Mouse (Mus musculus) forebrain, embryonic 14.5 days (tissue): ENCODE results near the gene Ccnf. TPM values are rescaled to one million over a fixed set of nuclear protein-coding genes. Genes with fewer than 3 reads are reported as not detected.

Experiments
- ATAC-seq: fragments of 200-750 bp; cut with Nextera tagmentation; 2 replicates; pipeline ENCODE4 v1.8.0; 2017; ENCODE audit warnings: mild to moderate bottlenecking, moderate library complexity
- DNase-seq: peaks from one replicate; pipeline ENCODE4 v3.0.0-alpha.2; 2015; ENCODE audit warnings: low spot score
- H3K27ac ChIP-seq: fragments of 300-500 bp; sonication (generic); 2 replicates; pipeline ENCODE4 v1.5.1; 2014; ENCODE audit warnings: low read depth, mild to moderate bottlenecking, control low read depth, low read length, moderate library complexity
- H3K27me3 ChIP-seq: fragments of 300-500 bp; sonication (generic); replicated peaks from 2 replicates; pipeline ENCODE4 v1.6.1; 2014; ENCODE audit warnings: low read length, control low read depth, mixed read lengths; ENCODE audit not compliant: control insufficient read depth, insufficient read depth
- H3K36me3 ChIP-seq: fragments of 300-500 bp; sonication (generic); 2 replicates; pipeline ENCODE4 v1.6.1; 2014; ENCODE audit warnings: low read length, control low read depth; ENCODE audit not compliant: control insufficient read depth, insufficient read depth
- H3K4me1 ChIP-seq: fragments of 300-500 bp; sonication (generic); 2 replicates; pipeline ENCODE4 v1.6.1; 2014; ENCODE audit warnings: antibody characterized with exemption, low read length, control low read depth; ENCODE audit not compliant: control insufficient read depth, insufficient read depth
- H3K4me2 ChIP-seq: fragments of 300-500 bp; sonication (generic); 2 replicates; pipeline ENCODE4 v1.6.1; 2014; ENCODE audit warnings: mild to moderate bottlenecking, control low read depth, low read length
- H3K4me3 ChIP-seq: fragments of 300-500 bp; sonication (generic); 2 replicates; pipeline ENCODE4 v1.5.1; 2014; ENCODE audit warnings: low read depth, low read length, control low read depth
- H3K9ac ChIP-seq: fragments of 300-500 bp; sonication (generic); 2 replicates; pipeline ENCODE4 v1.6.1; 2014; ENCODE audit warnings: mild to moderate bottlenecking, low read length, control low read depth, moderate library complexity
- H3K9me3 ChIP-seq: fragments of 300-500 bp; sonication (generic); replicated peaks from 2 replicates; pipeline ENCODE4 v1.6.1; 2016; ENCODE audit warnings: low read length, control low read depth, mixed read lengths; ENCODE audit not compliant: control insufficient read depth
- WGBS: fragments of 180-500 bp; shearing (Covaris S2); extraction: QIAGEN DNeasy Blood & Tissue Kit; methylation state at CpG from one replicate; pipeline ENCODE4 v1.1.7; 2014; 5-methylcytosine and 5-hydroxymethylcytosine counted together
- polyA plus RNA-seq: library from polyadenylated mRNA; unstranded; fragments of >200 nt; fragmentation: Nextera tagmentation; extraction: Ambion mirVana; gene quantifications from 2 replicates; pipeline ENCODE4 v1.2.1, GENCODE M21; 2014

Ccnf gene
- 31.8 and 34.3 TPM in 2 replicates for polyA plus RNA-seq

GRCm38 (mm10) chr17:24251320-24252069 lies at the start of gene Ccnf:
TSS of gene Ccnf (minus strand) at chr17:24251484.
- H3K36me3 ChIP-seq = peaks cover 21% of the 10 kb centered on the region
- peak within 1 kb of the TSS; percentile 64 for H3K4me2 ChIP-seq
- H3K4me3 ChIP-seq = peak within 1 kb of the TSS; percentile 76
- under 1% methylated on average over 48 of the region's 48 CpGs for WGBS
- H3K4me1 ChIP-seq = peaks cover 6% of the 10 kb centered on the region; the same call in 1 of the 2 replicates
- ATAC-seq (peak; percentile 100), DNase-seq (peak; percentile 99)
- H3K9me3 ChIP-seq = no peaks in the 10 kb centered on the region
- peak within 1 kb of the TSS; percentile 82 for H3K9ac ChIP-seq
- no peaks in the 10 kb centered on the region for H3K27me3 ChIP-seq
- peak within 1 kb of the TSS; percentile 70 for H3K27ac ChIP-seq

GRCm38 (mm10) chr17:24300651-24301050 lies 49.4 kb upstream of the Ccnf start:
- H3K9ac ChIP-seq = no peak overlapping the region
- DNase-seq = no peak
- no peaks in the 10 kb centered on the region for H3K36me3 ChIP-seq
- 85% methylated on average over 4 of the region's 4 CpGs for WGBS
- ATAC-seq = no peak
- H3K4me2 ChIP-seq = no peak overlapping the region
- no peaks in the 10 kb centered on the region for H3K9me3 ChIP-seq
- H3K27ac ChIP-seq = no peak overlapping the region
- H3K27me3 ChIP-seq = no peaks in the 10 kb centered on the region
- no peak overlapping the region for H3K4me3 ChIP-seq
- no peaks in the 10 kb centered on the region for H3K4me1 ChIP-seq

GRCm38 (mm10) chr17:24289338-24289737 lies 38.1 kb upstream of the Ccnf start:
- Histone ChIP-seq H3K4me2 (no peak overlapping the region), H3K9ac (no peak overlapping the region), H3K27ac (no peak overlapping the region), H3K9me3 (no peaks in the 10 kb centered on the region), H3K4me1 (no peaks in the 10 kb centered on the region), H3K27me3 (no peaks in the 10 kb centered on the region), H3K36me3 (no peaks in the 10 kb centered on the region), H3K4me3 (no peak overlapping the region)
- ATAC-seq = no peak
- DNase-seq = no peak
- WGBS = 85% methylated on average over 5 of the region's 5 CpGs

- Histone ChIP-seq H3K4me3 (no peak overlapping the region), H3K27ac (no peak overlapping the region), H3K36me3 (no peaks in the 10 kb centered on the region), H3K9ac (no peak overlapping the region), H3K4me2 (no peak overlapping the region), H3K27me3 (no peaks in the 10 kb centered on the region), H3K4me1 (no peaks in the 10 kb centered on the region), H3K9me3 (no peaks in the 10 kb centered on the region)
- 87% methylated on average over 9 of the region's 9 CpGs for WGBS
- no peak for DNase-seq
- ATAC-seq = no peak
These were observed 37.2 kb upstream of the Ccnf start for GRCm38 (mm10) chr17:24288477-24288876.

- Histone ChIP-seq H3K36me3 (no peaks in the 10 kb centered on the region), H3K27ac (no peak overlapping the region), H3K4me2 (no peak overlapping the region), H3K9me3 (no peaks in the 10 kb centered on the region), H3K9ac (no peak overlapping the region), H3K4me3 (no peak overlapping the region), H3K27me3 (no peaks in the 10 kb centered on the region), H3K4me1 (no peaks in the 10 kb centered on the region)
- DNase-seq (no peak), ATAC-seq (no peak)
- WGBS = 75% methylated on average over 3 of the region's 3 CpGs
These were observed 34.4 kb upstream of the Ccnf start for GRCm38 (mm10) chr17:24285680-24286079.

- H3K4me1 ChIP-seq = no peaks in the 10 kb centered on the region
- no peak overlapping the region for H3K9ac ChIP-seq
- H3K4me2 ChIP-seq = no peak overlapping the region
- DNase-seq = no peak
- no peak overlapping the region for H3K27ac ChIP-seq
- no peak overlapping the region for H3K4me3 ChIP-seq
- no peaks in the 10 kb centered on the region for H3K9me3 ChIP-seq
- no peak for ATAC-seq
- H3K27me3 ChIP-seq = no peaks in the 10 kb centered on the region
- WGBS = 75% methylated on average over 9 of the region's 9 CpGs
- H3K36me3 ChIP-seq = no peaks in the 10 kb centered on the region
These were observed 32.1 kb upstream of the Ccnf start for GRCm38 (mm10) chr17:24283266-24283818.

GRCm38 (mm10) chr17:24282637-24283036 lies 31.4 kb upstream of the Ccnf start:
- no peaks in the 10 kb centered on the region for H3K9me3 ChIP-seq
- no peak overlapping the region for H3K4me3 ChIP-seq
- ATAC-seq = no peak
- H3K9ac ChIP-seq = no peak overlapping the region
- no peak overlapping the region for H3K27ac ChIP-seq
- H3K4me1 ChIP-seq = no peaks in the 10 kb centered on the region
- no peaks in the 10 kb centered on the region for H3K36me3 ChIP-seq
- H3K27me3 ChIP-seq = no peaks in the 10 kb centered on the region
- no peak overlapping the region for H3K4me2 ChIP-seq
- DNase-seq = no peak
- WGBS = 69% methylated on average over 4 of the region's 4 CpGs

- Histone ChIP-seq H3K4me1 (no peaks in the 10 kb centered on the region), H3K4me3 (no peak overlapping the region), H3K27ac (no peak overlapping the region), H3K36me3 (no peaks in the 10 kb centered on the region), H3K9me3 (peaks cover 2% of the 10 kb centered on the region; the same call in 1 of the 2 replicates), H3K9ac (no peak overlapping the region), H3K27me3 (no peaks in the 10 kb centered on the region), H3K4me2 (no peak overlapping the region)
- ATAC-seq (no peak), DNase-seq (no peak)
- 84% methylated on average over 4 of the region's 4 CpGs for WGBS
These were observed 28.6 kb upstream of the Ccnf start for GRCm38 (mm10) chr17:24279907-24280306.

GRCm38 (mm10) chr17:24267133-24267532 lies 15.8 kb upstream of the Ccnf start:
- ATAC-seq (no peak), DNase-seq (no peak)
- Histone ChIP-seq H3K27me3 (no peaks in the 10 kb centered on the region), H3K4me3 (no peak overlapping the region), H3K27ac (no peak overlapping the region), H3K36me3 (no peaks in the 10 kb centered on the region), H3K4me2 (no peak overlapping the region), H3K9me3 (no peaks in the 10 kb centered on the region), H3K4me1 (no peaks in the 10 kb centered on the region), H3K9ac (no peak overlapping the region)
- 90% methylated on average over 1 of the region's 1 CpGs for WGBS
